Comparison of ENCODE assay signal across 19 mouse cellular contexts in genomic region chr13:86375836-86376235, GRCm38 (mm10).
"Had no signal": no experiment of that assay in that cellular context is flagged by ENCODE, and none has a peak within 500 bp of the region (broad histone marks: within the 10 kb centered on the region; RNA-seq: fewer than 3 reads in every experiment).

No protein-coding gene starts in this region.

- H3K27ac ChIP-seq: limb, embryonic 12.5 days; limb, embryonic 15.5 days; liver, embryonic 14.5 days; macrophage; midbrain, embryonic 13.5 days; neural tube, embryonic 13.5 days; stomach, embryonic 15.5 days had no signal

- H3K4me2 ChIP-seq: limb, embryonic 12.5 days; limb, embryonic 15.5 days; liver, embryonic 11.5 days; lung, embryonic 14.5 days; midbrain, embryonic 13.5 days; neural tube, embryonic 13.5 days; stomach, embryonic 15.5 days had no signal

- H3K36me3 ChIP-seq: limb, embryonic 12.5 days; limb, embryonic 15.5 days; midbrain, embryonic 13.5 days; neural tube, embryonic 13.5 days; stomach, embryonic 15.5 days had no signal

- ATAC-seq: liver, postnatal 0 days; lung, postnatal 0 days; midbrain, embryonic 13.5 days had no signal

- H3K9ac ChIP-seq: limb, embryonic 12.5 days; limb, embryonic 15.5 days; liver, embryonic 14.5 days; liver, postnatal 0 days; lung, embryonic 14.5 days; midbrain, embryonic 13.5 days; neural tube, embryonic 13.5 days; stomach, embryonic 15.5 days had no signal

- H3K4me3 ChIP-seq: limb, embryonic 12.5 days; limb, embryonic 15.5 days; midbrain, embryonic 13.5 days; myocyte; neural tube, embryonic 13.5 days; stomach, embryonic 15.5 days had no signal

- H3K27me3 ChIP-seq: limb, embryonic 12.5 days; limb, embryonic 15.5 days; midbrain, embryonic 13.5 days; neural tube, embryonic 13.5 days; stomach, embryonic 15.5 days had no signal

- DNase-seq: kidney, postnatal 14 days; kidney, postnatal 4 days; left cerebral cortex, postnatal 4 days; liver, postnatal 0 days; lung, embryonic 14.5 days; retina, postnatal 1 day; right cerebral cortex, postnatal 25 days; spleen, adult 18-20 months; thymus, postnatal 25 days had no signal

- H3K9me3 ChIP-seq: limb, embryonic 12.5 days; limb, embryonic 15.5 days; midbrain, embryonic 13.5 days; neural tube, embryonic 13.5 days; stomach, embryonic 15.5 days had no signal

- H3K4me1 ChIP-seq: limb, embryonic 12.5 days; limb, embryonic 15.5 days; midbrain, embryonic 13.5 days; neural tube, embryonic 13.5 days; stomach, embryonic 15.5 days had no signal
